Mouse (Mus musculus): Measurements from ENCODE around the gene Shd.

DNA sequence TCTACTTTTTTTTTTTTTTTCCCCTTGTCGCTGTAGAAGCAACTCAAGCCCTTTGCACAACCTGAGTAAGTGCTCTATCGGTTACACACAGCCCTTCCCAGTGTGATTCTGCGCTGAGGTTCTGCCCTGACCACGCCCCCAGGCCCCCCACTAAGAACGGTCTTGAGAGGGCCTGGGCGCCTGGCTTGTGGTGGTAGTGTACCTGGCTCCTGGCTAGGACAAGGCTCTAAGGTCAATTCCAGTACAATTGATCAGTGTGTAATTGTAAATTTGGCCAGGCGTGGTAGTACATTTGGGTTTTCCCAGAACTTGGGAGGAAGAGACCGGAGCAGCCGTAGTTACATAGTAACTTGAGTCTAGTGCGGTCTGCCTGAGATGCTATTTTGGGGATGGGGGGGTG is 36.7 kb downstream of the Shd start:
- TF ChIP-seq CHD2 (IDR thresholded peaks at IDR 0.05; ENCODE audit: low read depth, low read length) (no peak), ZC3H11A (IDR thresholded peaks at IDR 0.05; ENCODE audit: borderline replicate concordance, low read depth, low read length) (no peak), ZNF384 (IDR thresholded peaks at IDR 0.05; ENCODE audit: low read depth, low read length) (no peak), MAFK (IDR thresholded peaks at IDR 0.05; ENCODE audit: insufficient read depth, low read depth, low read length) (no peak), HCFC1 (IDR thresholded peaks at IDR 0.05; ENCODE audit: borderline replicate concordance, insufficient read depth, low read length) (no peak)
